Mouse (Mus musculus): ENCODE results near the gene Atp5j2. TPM values are rescaled to one million over a fixed set of nuclear protein-coding genes. Genes with fewer than 3 reads are reported as not detected.

Atp5j2 gene
- polyA plus RNA-seq (2014; fragmentation: Illumina TruSeq; extraction: RNeasy Lipid Tissue Mini Kit (QIAGEN cat#74804); ENCODE audit: low read depth, low replicate concordance), result 1,357 TPM

DNA sequence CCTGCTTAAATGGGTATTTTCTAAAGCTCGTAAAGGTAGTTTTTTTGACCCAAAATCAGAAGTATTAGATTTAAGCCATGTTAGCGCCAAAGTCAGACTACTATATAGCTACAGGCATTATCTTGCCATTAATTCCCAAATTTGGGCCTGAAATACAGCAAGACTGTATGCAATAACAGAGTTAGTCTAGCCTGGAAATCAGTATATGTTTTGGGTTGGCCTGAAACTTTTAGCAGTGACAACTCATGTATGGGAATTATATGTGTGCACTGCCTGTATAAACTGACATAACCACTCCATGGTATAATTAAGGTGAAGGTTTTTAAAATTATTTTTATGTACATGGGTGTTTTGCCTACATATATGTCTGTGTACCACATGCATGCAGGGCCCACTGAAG is at the start of gene Atp5j2:
Gene Atp5j2 (minus strand): TSS at position 101 of the 400 bp plus-strand sequence.

DNA sequence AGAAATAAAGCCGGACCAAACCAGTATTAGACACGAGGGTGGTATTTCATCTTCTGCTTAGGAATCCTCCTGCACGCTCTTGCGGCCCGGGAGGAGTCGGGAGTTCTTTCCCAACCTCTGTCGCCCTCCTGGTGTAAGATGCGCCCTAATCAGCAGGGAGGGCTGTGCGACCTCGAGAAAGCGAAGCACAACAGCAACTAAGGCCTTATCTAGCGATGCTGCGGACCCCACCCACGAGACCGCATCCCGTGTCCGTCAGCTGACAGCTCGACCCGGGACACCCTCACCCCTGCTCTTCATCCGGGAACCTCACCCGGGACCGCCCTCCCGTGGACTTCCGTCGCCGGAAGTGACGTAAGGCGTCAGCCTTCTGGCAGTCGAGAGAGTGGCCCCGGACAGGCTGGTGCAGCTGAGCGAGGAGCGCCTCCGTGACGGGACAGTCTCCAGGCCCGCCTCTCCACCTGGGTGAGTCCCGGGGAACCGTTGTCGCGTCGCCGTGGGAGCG is 39.6 kb upstream of the Atp5j2 start, which contains the start of gene Zfp655:
Gene Zfp655 (plus strand): TSS at position 349 of the 505 bp plus-strand sequence.

DNA sequence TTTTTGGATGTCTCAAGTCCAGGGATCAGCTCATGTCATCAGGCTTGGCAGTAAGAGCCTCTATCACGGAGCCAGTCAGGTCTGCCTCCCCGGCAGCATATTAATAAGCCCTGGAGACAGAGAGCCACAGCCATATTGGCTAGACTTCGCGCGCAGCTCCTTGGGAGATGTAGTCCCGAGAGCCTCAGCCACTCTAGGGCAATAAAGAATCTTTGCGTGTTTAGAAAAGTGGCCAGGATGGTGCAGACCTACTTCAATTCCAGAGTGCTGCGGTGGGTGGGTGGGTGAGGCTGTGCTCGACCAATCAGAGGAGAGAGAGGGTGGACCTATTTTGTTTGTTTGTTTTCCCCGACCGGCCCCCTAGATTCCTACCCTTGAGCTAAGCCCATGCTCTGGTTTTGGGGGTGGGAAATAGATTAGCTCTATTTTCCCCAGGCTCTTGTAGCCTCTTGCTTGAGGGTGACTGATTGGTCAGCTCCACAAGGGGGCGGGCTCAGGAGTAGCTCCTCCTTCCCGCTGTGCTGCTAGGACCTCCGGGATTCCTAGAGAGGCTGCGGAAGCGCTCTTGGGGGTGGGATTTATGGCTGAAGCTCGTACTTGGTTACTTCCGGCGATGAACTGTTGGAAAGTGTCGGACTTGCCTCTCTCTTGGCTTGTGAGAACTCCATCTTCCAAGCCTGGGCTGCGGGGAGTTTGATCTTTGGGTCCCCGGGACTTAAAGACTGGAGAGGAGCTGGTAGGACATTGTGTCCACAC is 12.3 kb upstream of the Atp5j2 start, which contains the start of gene Zkscan5:
Gene Zkscan5 (plus strand): TSS at position 627 of the 756 bp plus-strand sequence.

DNA sequence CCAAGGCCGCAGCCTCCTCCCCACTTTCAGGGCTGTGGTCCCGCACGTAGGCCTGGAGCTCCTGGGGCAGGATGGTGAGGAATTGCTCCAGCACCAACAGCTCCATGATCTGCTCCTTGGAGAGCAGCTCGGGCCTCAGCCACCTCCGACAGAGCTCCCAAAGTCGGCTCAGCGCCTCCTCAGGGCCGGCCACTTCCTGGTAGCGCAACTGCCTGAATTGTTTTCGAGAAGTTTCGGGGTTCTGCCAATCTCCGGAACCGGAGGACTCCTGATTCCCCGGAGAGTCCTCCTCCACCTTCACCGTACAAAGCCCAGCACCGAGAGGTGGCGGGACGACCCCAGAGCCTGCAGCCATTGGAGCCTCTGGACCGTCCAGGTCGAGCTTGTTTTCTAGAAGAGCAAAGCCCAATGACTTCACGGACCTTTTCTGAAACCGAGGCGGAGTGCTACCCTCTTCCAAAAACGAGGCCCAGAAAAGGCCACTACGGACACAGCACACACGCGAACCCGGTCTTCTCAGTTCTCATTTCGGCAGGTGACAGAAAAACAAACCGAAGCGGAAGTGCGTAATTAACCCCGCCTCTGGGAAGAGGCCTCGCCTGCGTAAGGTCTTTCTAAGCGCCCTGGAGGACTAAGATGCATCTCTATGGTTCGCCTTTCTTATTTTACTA is 9.6 kb upstream of the Atp5j2 start, which contains the start of gene Zkscan14:
Gene Zkscan14 (minus strand): TSS at position 548 of the 671 bp plus-strand sequence.

DNA sequence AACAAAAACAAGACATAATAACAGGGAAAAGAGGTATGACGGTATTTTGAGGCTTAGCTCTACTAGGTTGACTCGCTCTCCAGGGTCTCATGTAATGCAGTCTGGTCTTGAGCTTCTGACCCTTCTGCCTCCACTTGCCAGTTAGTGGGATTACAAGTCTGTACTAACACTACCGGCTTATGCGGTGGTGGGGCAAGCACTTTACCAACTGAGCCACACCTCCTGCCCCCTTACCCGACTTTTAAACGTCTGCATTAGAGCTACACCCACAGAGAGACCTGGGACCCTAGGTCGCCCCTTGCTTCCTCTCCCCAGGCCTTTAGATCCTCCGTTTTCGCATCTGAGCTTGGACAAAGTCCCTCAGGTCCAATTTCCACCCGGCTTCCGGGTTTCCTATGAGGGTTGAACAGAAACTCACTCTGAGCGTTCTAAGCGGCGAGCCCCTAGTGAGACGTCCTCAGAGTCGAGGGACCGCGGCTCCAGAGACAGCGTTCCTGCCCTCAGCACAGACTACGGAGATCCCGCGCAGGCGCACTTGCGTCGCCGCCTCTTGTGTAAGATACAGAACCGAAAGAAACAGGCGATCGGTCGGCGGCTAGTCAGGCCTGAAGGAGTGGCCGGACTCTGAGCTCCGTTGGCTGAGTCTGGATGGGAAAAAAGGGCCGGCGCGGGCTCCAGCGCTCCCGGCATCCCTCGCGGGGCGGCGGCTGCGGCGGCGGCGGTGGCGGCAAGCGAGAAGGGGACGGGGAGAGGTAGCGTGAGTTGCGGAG is 25.1 kb downstream of the Atp5j2 start, which contains the start of the genes Ptcd1 and Cpsf4:
Gene Ptcd1 (minus strand): TSS at position 573 of the 770 bp plus-strand sequence.
Gene Cpsf4 (plus strand): TSS at position 678 of the 770 bp plus-strand sequence.

DNA sequence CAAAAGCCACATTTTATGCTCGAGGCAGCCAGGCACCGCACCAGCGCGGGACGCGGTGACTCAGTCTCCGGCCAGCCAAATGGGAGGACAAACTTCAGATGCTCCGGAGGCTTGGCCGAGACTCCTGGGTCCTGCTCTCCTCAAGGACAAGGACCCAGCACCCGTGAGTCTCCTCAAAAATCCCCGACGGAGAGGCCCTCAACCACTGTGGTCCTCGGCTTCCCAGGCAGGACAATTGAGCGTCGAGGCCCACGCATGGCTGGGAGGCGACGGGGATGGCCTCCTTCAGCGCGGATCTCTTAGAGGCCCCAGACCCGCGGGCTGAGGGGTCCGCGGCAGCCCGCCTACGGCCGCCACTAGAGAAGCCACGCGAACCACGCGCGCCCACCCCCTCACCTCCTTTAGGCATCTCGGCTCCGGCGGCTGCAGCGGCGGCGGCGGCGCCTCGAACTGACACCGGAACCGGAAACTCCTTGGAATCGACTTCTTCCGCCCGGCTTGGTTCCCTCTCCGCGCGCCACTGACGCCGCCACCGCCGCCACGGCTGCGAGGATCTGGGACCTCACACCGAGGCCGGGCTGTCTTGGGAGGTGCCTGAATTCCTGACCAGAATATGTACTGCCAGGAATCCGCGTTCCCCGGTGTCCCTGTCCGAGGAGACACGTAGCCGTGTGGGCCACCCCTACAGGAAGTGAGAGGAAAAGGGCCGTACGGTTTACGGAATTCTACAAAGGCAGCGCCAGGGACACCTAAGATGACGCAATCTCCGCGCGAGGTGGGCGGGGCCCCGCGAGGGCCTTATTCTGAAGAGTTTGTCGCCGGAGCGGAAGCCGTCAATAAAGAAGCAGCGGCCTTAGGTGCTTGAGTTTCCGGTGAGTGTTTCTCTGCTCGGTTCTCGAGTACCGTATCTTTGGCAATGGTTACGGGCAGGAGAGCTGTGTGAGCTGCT is 52.0 kb downstream of the Atp5j2 start, which contains the start of the genes Pdap1 and Bud31:
Gene Pdap1 (minus strand): TSS at position 668 of the 949 bp plus-strand sequence.
Gene Bud31 (plus strand): TSS at position 792 of the 949 bp plus-strand sequence.

Other genes with a start within 250 kb of the Atp5j2 start
- 22.4 TPM for gene Smurf1, start 226.2 kb downstream of the Atp5j2 start, polyA plus RNA-seq (2014; fragmentation: Illumina TruSeq; extraction: RNeasy Lipid Tissue Mini Kit (QIAGEN cat#74804); ENCODE audit: low read depth, low replicate concordance)
- gene Gm4871, start 159.3 kb downstream of the Atp5j2 start, polyA plus RNA-seq (2014; fragmentation: Illumina TruSeq; extraction: RNeasy Lipid Tissue Mini Kit (QIAGEN cat#74804); ENCODE audit: low read depth, low replicate concordance), result not detected
- gene 1700018F24Rik, start 149.1 kb downstream of the Atp5j2 start, polyA plus RNA-seq (2014; fragmentation: Illumina TruSeq; extraction: RNeasy Lipid Tissue Mini Kit (QIAGEN cat#74804); ENCODE audit: low read depth, low replicate concordance), result not detected
- gene Arpc1a, start 108.2 kb downstream of the Atp5j2 start, polyA plus RNA-seq (2014; fragmentation: Illumina TruSeq; extraction: RNeasy Lipid Tissue Mini Kit (QIAGEN cat#74804); ENCODE audit: low read depth, low replicate concordance), result 64.2 TPM
- gene Kpna7, start 108.0 kb downstream of the Atp5j2 start, polyA plus RNA-seq (2014; fragmentation: Illumina TruSeq; extraction: RNeasy Lipid Tissue Mini Kit (QIAGEN cat#74804); ENCODE audit: low read depth, low replicate concordance), result not detected
- gene Arpc1b, start 77.8 kb downstream of the Atp5j2 start, polyA plus RNA-seq (2014; fragmentation: Illumina TruSeq; extraction: RNeasy Lipid Tissue Mini Kit (QIAGEN cat#74804); ENCODE audit: low read depth, low replicate concordance), result 77.3 TPM
- gene Pdap1, start 51.8 kb downstream of the Atp5j2 start, polyA plus RNA-seq (2014; fragmentation: Illumina TruSeq; extraction: RNeasy Lipid Tissue Mini Kit (QIAGEN cat#74804); ENCODE audit: low read depth, low replicate concordance), result 67.3 TPM
- gene Bud31, start 51.7 kb downstream of the Atp5j2 start, polyA plus RNA-seq (2014; fragmentation: Illumina TruSeq; extraction: RNeasy Lipid Tissue Mini Kit (QIAGEN cat#74804); ENCODE audit: low read depth, low replicate concordance), result 78.3 TPM
- gene Ptcd1, start 25.0 kb downstream of the Atp5j2 start, polyA plus RNA-seq (2014; fragmentation: Illumina TruSeq; extraction: RNeasy Lipid Tissue Mini Kit (QIAGEN cat#74804); ENCODE audit: low read depth, low replicate concordance), result 17.6 TPM
- 11.3 TPM for gene Cpsf4, start 24.8 kb downstream of the Atp5j2 start, polyA plus RNA-seq (2014; fragmentation: Illumina TruSeq; extraction: RNeasy Lipid Tissue Mini Kit (QIAGEN cat#74804); ENCODE audit: low read depth, low replicate concordance)
- 6.5 TPM for gene Zkscan14, start 9.8 kb upstream of the Atp5j2 start, polyA plus RNA-seq (2014; fragmentation: Illumina TruSeq; extraction: RNeasy Lipid Tissue Mini Kit (QIAGEN cat#74804); ENCODE audit: low read depth, low replicate concordance)
- gene Zkscan5, start 12.5 kb upstream of the Atp5j2 start, polyA plus RNA-seq (2014; fragmentation: Illumina TruSeq; extraction: RNeasy Lipid Tissue Mini Kit (QIAGEN cat#74804); ENCODE audit: low read depth, low replicate concordance), result 9.9 TPM
- 34.8 TPM for gene Zfp655, start 39.7 kb upstream of the Atp5j2 start, polyA plus RNA-seq (2014; fragmentation: Illumina TruSeq; extraction: RNeasy Lipid Tissue Mini Kit (QIAGEN cat#74804); ENCODE audit: low read depth, low replicate concordance)
- gene Zscan25, start 88.4 kb upstream of the Atp5j2 start, polyA plus RNA-seq (2014; fragmentation: Illumina TruSeq; extraction: RNeasy Lipid Tissue Mini Kit (QIAGEN cat#74804); ENCODE audit: low read depth, low replicate concordance), result 6.9 TPM
- gene Cyp3a57, start 153.2 kb upstream of the Atp5j2 start, polyA plus RNA-seq (2014; fragmentation: Illumina TruSeq; extraction: RNeasy Lipid Tissue Mini Kit (QIAGEN cat#74804); ENCODE audit: low read depth, low replicate concordance), result not detected